Mouse (Mus musculus) T-helper 17 cell (primary cell): ENCODE measurements around the gene Rhpn2.

ENCODE experiments used
- in situ Hi-C, 2 experiments: fragments of 300-600 bp; cut with MboI, MseI; formaldehyde crosslinking; loops; 1 replicate in 1 of 2; 2 replicates in 1 of 2; pipeline ENCODE4 v1.15.1; 2025; ENCODE audit warnings: high pct_unique_total_duplicates in 2 of 2

The Rhpn2 gene

GRCm38 (mm10) chr7:35388694-35389093, 54.7 kb downstream of the Rhpn2 start:
- in situ Hi-C loops = no loop called here

GRCm38 (mm10) chr7:35392935-35393334, 59.0 kb downstream of the Rhpn2 start:
- in situ Hi-C loops = loop anchor here in 1 of 2 experiments (5.0 kb wide), 2 partner anchors 76 to 161 kb away; partner anchors contain the start of gene Gpatch1

- in situ Hi-C loops = no loop called here
Measured at GRCm38 (mm10) chr7:35395734-35396456, 61.9 kb downstream of the Rhpn2 start.

GRCm38 (mm10) chr7:35396542-35397168, 62.7 kb downstream of the Rhpn2 start, which contains the start of the genes Faap24 and Cep89:
TSS of gene Faap24 (minus strand) at chr7:35396836.
TSS of gene Cep89 (plus strand) at chr7:35397035.
- in situ Hi-C loops = no loop called here

DNA sequence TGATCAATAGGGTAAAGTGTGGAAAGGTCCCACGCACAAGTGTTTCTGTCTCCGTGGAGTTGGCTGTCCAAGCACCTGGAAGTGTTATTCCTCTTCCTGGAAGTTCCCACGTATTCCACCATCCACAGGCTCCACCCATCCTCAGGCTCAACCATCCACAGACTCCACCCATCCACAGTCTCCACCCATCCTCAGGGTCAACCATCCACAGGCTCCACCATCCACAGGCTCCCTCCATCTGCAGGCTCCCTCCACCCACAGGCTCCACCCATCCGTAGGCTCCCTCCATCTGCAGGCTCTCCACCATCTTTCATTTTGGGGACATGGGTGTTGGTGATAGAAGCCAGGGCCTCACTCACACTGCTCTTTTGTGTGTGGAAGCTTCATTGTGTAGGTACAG, 67.2 kb downstream of the Rhpn2 start:
- in situ Hi-C loops = no loop called here

DNA sequence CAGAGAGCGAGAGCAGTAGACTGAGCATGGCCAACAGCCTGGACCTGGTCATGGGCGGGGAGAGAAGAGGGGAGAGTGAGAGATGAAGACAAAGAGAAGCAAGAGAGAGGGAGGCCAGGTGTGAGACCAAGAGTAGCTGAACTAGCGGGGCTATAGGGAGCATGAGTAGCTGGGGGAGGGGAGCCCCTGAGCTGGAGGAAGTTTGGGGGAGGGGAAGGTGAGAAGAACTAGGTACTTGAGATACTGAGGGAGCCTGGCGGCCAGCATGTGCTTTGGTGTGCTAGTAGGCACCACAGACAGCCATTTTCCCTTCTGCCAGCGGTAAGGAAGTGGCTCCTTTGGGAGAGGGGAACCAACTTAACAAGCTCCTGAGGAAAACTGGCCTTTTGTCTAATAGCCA, 81.3 kb downstream of the Rhpn2 start:
- in situ Hi-C loops = no loop called here

- in situ Hi-C loops = no loop called here
Measured at GRCm38 (mm10) chr7:35415801-35416653, 82.1 kb downstream of the Rhpn2 start.

GRCm38 (mm10) chr7:35416654-35416948, 82.6 kb downstream of the Rhpn2 start:
- in situ Hi-C loops = no loop called here

GRCm38 (mm10) chr7:35423071-35423470, 89.1 kb downstream of the Rhpn2 start:
- in situ Hi-C loops = no loop called here

- in situ Hi-C loops = no loop called here
Measured at GRCm38 (mm10) chr7:35428146-35428545, 94.2 kb downstream of the Rhpn2 start.

- in situ Hi-C loops = no loop called here
Measured at GRCm38 (mm10) chr7:35435266-35435665, 101.3 kb downstream of the Rhpn2 start.
